Mouse (Mus musculus): ENCODE results near the gene Sec61a2.

- TF ChIP-seq POLR2A (IDR thresholded peaks at IDR 0.05; ENCODE audit: insufficient read depth, low read length) (no peak), CTCF (IDR thresholded peaks at IDR 0.05; ENCODE audit: low read depth, low read length) (no peak)
Observed at GRCm38 (mm10) chr2:5936550-5936949, 41.3 kb upstream of the Sec61a2 start.

All from ES-Bruce4 (cell line).